Mouse (Mus musculus) heart, adult 2 months (tissue): ENCODE data around the gene Slc39a11. TPM values are rescaled to one million over a fixed set of nuclear protein-coding genes. Genes with fewer than 3 reads are reported as not detected.

ENCODE experiments used
- DNase-seq, 2 experiments: peaks; one replicate each; pipeline ENCODE4 v3.0.0; 2021
- H3K27ac ChIP-seq: fragments of 200-600 bp; 2 replicates; pipeline ENCODE4 v1.8.1; 2022
- H3K27me3 ChIP-seq: fragments of 200-500 bp; 2 replicates; pipeline ENCODE4 v1.6.1; 2012; ENCODE audit warnings: mild to moderate bottlenecking, low read length, inconsistent platforms, mixed read lengths; ENCODE audit not compliant: control insufficient read depth, insufficient read depth
- H3K36me3 ChIP-seq: fragments of 200-500 bp; 2 replicates; pipeline ENCODE4 v1.6.1; 2012; ENCODE audit warnings: low read length, inconsistent platforms; ENCODE audit not compliant: control insufficient read depth, insufficient read depth
- H3K4me1 ChIP-seq: fragments of 200-500 bp; 2 replicates; pipeline ENCODE4 v1.6.1; 2011; ENCODE audit warnings: low read length; ENCODE audit not compliant: control insufficient read depth, insufficient read depth
- H3K4me3 ChIP-seq: fragments of 200-600 bp; 2 replicates; pipeline ENCODE4 v1.8.1; 2022
- H3K79me2 ChIP-seq: fragments of 200-500 bp; replicated peaks from 2 replicates; pipeline ENCODE4 v1.6.1; 2012; ENCODE audit warnings: mild to moderate bottlenecking, inconsistent platforms, low read length, moderate library complexity, mixed read lengths; ENCODE audit not compliant: control insufficient read depth, insufficient read depth
- H3K9ac ChIP-seq: fragments of 200-500 bp; 2 replicates; pipeline ENCODE4 v1.6.1; 2012; ENCODE audit warnings: low read depth, mild to moderate bottlenecking, control low read depth, inconsistent platforms, low read length, mixed read lengths
- CTCF ChIP-seq: fragments of 200-600 bp; IDR thresholded peaks from 2 replicates; pipeline ENCODE4 v1.8.1; 2022; ENCODE audit warnings: antibody characterized with exemption, mild to moderate bottlenecking, moderate library complexity
- EP300 ChIP-seq: fragments of 200-500 bp; IDR thresholded peaks from 2 replicates; pipeline ENCODE4 v1.6.1; 2011; ENCODE audit warnings: low read depth, low read length, control low read depth; ENCODE audit not compliant: insufficient read depth
- POLR2A ChIP-seq: fragments of 200-500 bp; IDR thresholded peaks from 2 replicates; pipeline ENCODE4 v1.6.1; 2011; ENCODE audit warnings: mild to moderate bottlenecking, low read depth, low read length, control low read depth; ENCODE audit not compliant: insufficient read depth
- WGBS: fragments of 180-500 bp; shearing (Covaris S2); methylation state at CpG from one replicate; pipeline ENCODE4 v1.1.7; 2018; 5-methylcytosine and 5-hydroxymethylcytosine counted together
- intact Hi-C: fragments of 180-260 bp; cut with DNase I; formaldehyde crosslinking; loops from one replicate; pipeline ENCODE4 v1.15.1; 2025
- polyA plus RNA-seq: library from polyadenylated mRNA; depleted of rRNA; stranded (reverse); fragments of >200 nt; gene quantifications from 2 replicates; pipeline ENCODE4 v1.2.3, GENCODE M21; 2012
- total RNA-seq, 2 experiments: library from RNA; stranded (reverse); gene quantifications; 2 replicates each; pipeline ENCODE4 v1.2.3; 2021

Slc39a11 gene
- total and polyA plus RNA-seq, 3 experiments, result 2.6 to 5.6 (median 2.7) TPM

GRCm38 (mm10) chr11:113638680-113639079 is 11.2 kb downstream of the Slc39a11 start:
- intact Hi-C loops, result no loop called here
- Histone ChIP-seq H3K4me3 (no peak overlapping the region), H3K27me3 (no peaks in the 10 kb centered on the region), H3K79me2 (no peaks in the 10 kb centered on the region), H3K4me1 (no peaks in the 10 kb centered on the region), H3K27ac (no peak overlapping the region), H3K9ac (no peak overlapping the region), H3K36me3 (no peaks in the 10 kb centered on the region)
- no peak for TF ChIP-seq CTCF
- TF ChIP-seq POLR2A, result no peak
- no peak for TF ChIP-seq EP300
- DNase-seq, result no peak
- WGBS, result 87% methylated on average over 12 of the region's 12 CpGs

GRCm38 (mm10) chr11:113634699-113635121 is 15.2 kb downstream of the Slc39a11 start:
- H3K4me3 ChIP-seq, result no peak overlapping the region
- no peaks in the 10 kb centered on the region for H3K79me2 ChIP-seq
- WGBS, result 69% methylated on average over 10 of the region's 10 CpGs
- H3K27me3 ChIP-seq, result no peaks in the 10 kb centered on the region
- no peak overlapping the region for H3K27ac ChIP-seq
- H3K36me3 ChIP-seq, result no peaks in the 10 kb centered on the region
- no peak for DNase-seq
- intact Hi-C loops, result loop anchor here (5.0 kb wide), 1 partner anchor 337 kb away; no protein-coding TSS in a partner anchor
- no peaks in the 10 kb centered on the region for H3K4me1 ChIP-seq
- TF ChIP-seq POLR2A, result no peak
- no peak for TF ChIP-seq CTCF
- no peak for TF ChIP-seq EP300
- no peak overlapping the region for H3K9ac ChIP-seq

DNA sequence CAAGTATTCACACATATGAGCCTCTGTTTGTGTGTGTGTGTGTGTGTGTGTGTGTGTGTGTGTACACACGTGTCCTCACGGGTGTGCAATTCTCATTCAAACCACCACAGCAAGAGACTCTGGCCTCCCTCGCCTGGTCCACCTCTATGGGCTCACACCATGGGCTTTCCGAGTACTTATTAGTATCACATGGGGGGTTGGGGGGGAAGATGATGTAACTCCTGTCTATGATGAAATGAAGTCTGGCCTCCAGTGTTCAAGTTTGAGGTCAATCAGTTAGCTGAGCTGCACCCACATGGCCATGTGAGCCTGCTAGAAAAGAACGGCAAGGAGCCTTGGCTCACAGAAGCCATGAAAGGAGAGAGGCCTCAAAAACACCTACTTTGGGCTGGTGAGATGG is 16.5 kb downstream of the Slc39a11 start:
- WGBS, result 96% methylated on average over 5 of the region's 5 CpGs
- intact Hi-C loops, result loop anchor here (5.0 kb wide), 1 partner anchor 336 kb away; no protein-coding TSS in a partner anchor
- no peak overlapping the region for H3K9ac ChIP-seq
- H3K79me2 ChIP-seq, result no peaks in the 10 kb centered on the region
- H3K27ac ChIP-seq, result no peak overlapping the region
- TF ChIP-seq POLR2A (no peak), CTCF (no peak), EP300 (no peak)
- H3K27me3 ChIP-seq, result no peaks in the 10 kb centered on the region
- no peak overlapping the region for H3K4me3 ChIP-seq
- H3K36me3 ChIP-seq, result no peaks in the 10 kb centered on the region
- DNase-seq, result no peak
- no peaks in the 10 kb centered on the region for H3K4me1 ChIP-seq

DNA sequence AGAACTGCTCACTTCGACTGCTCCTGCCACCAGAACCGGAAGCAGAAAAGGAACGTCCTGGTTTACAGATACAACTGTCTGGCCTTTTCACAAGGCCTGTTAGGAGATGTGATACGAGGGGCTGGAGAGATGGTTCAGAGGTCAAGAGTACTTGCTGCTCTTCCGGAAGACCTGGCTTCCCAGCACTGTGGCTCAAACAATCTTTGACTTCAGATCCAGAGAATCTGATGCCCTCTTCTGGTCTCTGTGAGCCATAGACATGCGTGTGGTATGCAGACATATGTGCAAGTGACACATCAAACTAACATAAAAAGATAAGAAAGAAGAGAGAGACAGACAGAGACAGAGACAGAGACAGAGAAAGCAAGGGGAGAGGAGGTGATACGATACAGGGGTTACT is 17.6 kb downstream of the Slc39a11 start:
- intact Hi-C loops, result loop anchor here (5.0 kb wide), 1 partner anchor 335 kb away; no protein-coding TSS in a partner anchor
- Histone ChIP-seq H3K4me3 (no peak overlapping the region), H3K27me3 (no peaks in the 10 kb centered on the region), H3K9ac (no peak overlapping the region), H3K4me1 (no peaks in the 10 kb centered on the region), H3K79me2 (no peaks in the 10 kb centered on the region), H3K36me3 (no peaks in the 10 kb centered on the region), H3K27ac (no peak overlapping the region)
- no peak for DNase-seq
- TF ChIP-seq EP300, result no peak
- TF ChIP-seq POLR2A, result no peak
- TF ChIP-seq CTCF, result no peak
- WGBS, result 80% methylated on average over 7 of the region's 7 CpGs

DNA sequence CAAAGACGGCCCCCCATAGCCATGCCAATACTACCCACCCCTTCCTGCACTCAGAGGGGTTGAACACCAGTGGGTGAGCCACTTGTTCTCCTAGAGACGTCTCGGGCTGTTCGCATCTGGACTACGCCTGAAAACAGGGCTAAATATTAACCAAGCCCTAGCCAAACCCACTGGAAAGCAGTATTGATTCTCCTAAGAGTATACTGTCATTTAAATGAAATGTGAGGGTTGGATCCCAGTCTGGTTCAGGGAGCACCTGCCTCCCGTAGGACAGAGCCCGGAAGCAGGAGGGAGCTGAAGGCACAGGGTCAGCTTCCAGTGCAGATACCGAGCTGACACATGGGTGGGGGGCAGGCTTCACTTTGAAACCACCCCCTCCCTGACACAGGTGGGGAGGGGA is 18.0 kb downstream of the Slc39a11 start:
- H3K9ac ChIP-seq, result no peak overlapping the region
- WGBS, result 80% methylated on average over 8 of the region's 8 CpGs
- no peak overlapping the region for H3K4me3 ChIP-seq
- intact Hi-C loops, result loop anchor here (5.0 kb wide), 1 partner anchor 335 kb away; no protein-coding TSS in a partner anchor
- H3K4me1 ChIP-seq, result no peaks in the 10 kb centered on the region
- no peaks in the 10 kb centered on the region for H3K79me2 ChIP-seq
- DNase-seq, result no peak
- H3K36me3 ChIP-seq, result no peaks in the 10 kb centered on the region
- no peaks in the 10 kb centered on the region for H3K27me3 ChIP-seq
- H3K27ac ChIP-seq, result no peak overlapping the region
- TF ChIP-seq CTCF (no peak), POLR2A (no peak), EP300 (no peak)

- no peak for DNase-seq
- H3K9ac ChIP-seq, result no peak overlapping the region
- no peaks in the 10 kb centered on the region for H3K4me1 ChIP-seq
- TF ChIP-seq EP300 (no peak), CTCF (no peak), POLR2A (no peak)
- no peak overlapping the region for H3K4me3 ChIP-seq
- H3K27me3 ChIP-seq, result no peaks in the 10 kb centered on the region
- intact Hi-C loops, result loop anchor here (5.0 kb wide), 1 partner anchor 334 kb away; no protein-coding TSS in a partner anchor
- no peaks in the 10 kb centered on the region for H3K36me3 ChIP-seq
- H3K27ac ChIP-seq, result no peak overlapping the region
- no peaks in the 10 kb centered on the region for H3K79me2 ChIP-seq
- WGBS, result 66% methylated on average over 8 of the region's 8 CpGs
Observed at GRCm38 (mm10) chr11:113631302-113631701, 18.6 kb downstream of the Slc39a11 start.
